Mouse (Mus musculus) limb, embryonic 10.5 days (tissue): Measurements from ENCODE around the gene Map6. TPM values are rescaled to one million over a fixed set of nuclear protein-coding genes. Genes with fewer than 3 reads are reported as not detected.

ENCODE experiments used
- DNase-seq: peaks from one replicate; pipeline ENCODE4 v3.0.0-alpha.2; 2017; ENCODE audit warnings: low spot score
- H3K27ac ChIP-seq: fragments of 300-500 bp; sonication (generic); 2 replicates; pipeline ENCODE4 v1.5.1; 2016; ENCODE audit warnings: mild to moderate bottlenecking
- H3K27me3 ChIP-seq: fragments of 300-500 bp; sonication (generic); 2 replicates; pipeline ENCODE4 v1.6.1; 2016; ENCODE audit warnings: low read depth, mild to moderate bottlenecking; ENCODE audit not compliant: poor library complexity, severe bottlenecking
- H3K36me3 ChIP-seq: fragments of 300-500 bp; sonication (generic); 2 replicates; pipeline ENCODE4 v1.6.1; 2016; ENCODE audit warnings: mild to moderate bottlenecking, moderate library complexity
- H3K4me1 ChIP-seq: fragments of 300-500 bp; sonication (generic); 2 replicates; pipeline ENCODE4 v1.6.1; 2016
- H3K4me3 ChIP-seq: fragments of 300-500 bp; sonication (generic); 2 replicates; pipeline ENCODE4 v1.5.1; 2016; ENCODE audit warnings: mild to moderate bottlenecking, moderate library complexity
- H3K9me3 ChIP-seq: fragments of 300-500 bp; sonication (generic); replicated peaks from 2 replicates; pipeline ENCODE4 v1.6.1; 2016; ENCODE audit warnings: mild to moderate bottlenecking
- WGBS: fragments of 180-500 bp; shearing (Covaris S2); methylation state at CpG from one replicate; pipeline ENCODE4 v1.1.7; 2016; 5-methylcytosine and 5-hydroxymethylcytosine counted together
- polyA plus RNA-seq: library from polyadenylated mRNA; unstranded; fragments of >200 nt; fragmentation: Nextera tagmentation; extraction: Ambion mirVana; gene quantifications from 2 replicates; pipeline ENCODE4 v1.2.1, GENCODE M21; 2016

Map6 gene
- polyA plus RNA-seq, 1 experiment from 2014 or later, result 5.4 TPM

DNA sequence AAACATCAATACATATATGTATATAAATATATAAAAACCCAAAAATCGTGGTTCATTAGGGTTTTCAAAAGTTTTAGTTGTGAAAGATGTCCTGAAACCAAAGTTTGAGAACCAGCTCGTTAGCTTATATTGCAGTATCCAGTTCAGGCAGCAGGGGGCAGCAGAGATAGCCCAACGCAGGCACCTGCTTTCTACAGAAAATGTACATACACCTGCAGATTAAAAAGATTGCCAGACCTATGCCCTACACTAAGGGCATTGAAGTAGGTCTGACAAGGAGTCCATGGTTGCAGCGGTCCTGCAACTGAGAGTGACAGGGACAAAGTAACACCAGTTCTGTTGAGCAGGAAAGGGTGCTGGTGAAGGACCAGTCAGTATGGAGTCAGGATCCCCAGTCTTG, 108.2 kb downstream of the Map6 start:
- Histone ChIP-seq H3K36me3 (no peaks in the 10 kb centered on the region), H3K27me3 (no peaks in the 10 kb centered on the region; the same call in 1 of the 2 replicates), H3K4me3 (no peak overlapping the region), H3K4me1 (peaks cover 6% of the 10 kb centered on the region), H3K9me3 (no peaks in the 10 kb centered on the region), H3K27ac (no peak overlapping the region)
- WGBS, result 9% methylated on average over 4 of the region's 4 CpGs
- peak; percentile 88 for DNase-seq

- H3K36me3 ChIP-seq, result no peaks in the 10 kb centered on the region
- DNase-seq, result no peak
- no peaks in the 10 kb centered on the region for H3K9me3 ChIP-seq
- peaks cover 40% of the 10 kb centered on the region for H3K4me1 ChIP-seq
- WGBS, result 61% methylated on average over 8 of the region's 8 CpGs
- no peak overlapping the region for H3K27ac ChIP-seq
- H3K27me3 ChIP-seq, result peaks cover 22% of the 10 kb centered on the region
- no peak overlapping the region for H3K4me3 ChIP-seq
Measured at GRCm38 (mm10) chr7:99378870-99379269, 111.6 kb downstream of the Map6 start.

DNA sequence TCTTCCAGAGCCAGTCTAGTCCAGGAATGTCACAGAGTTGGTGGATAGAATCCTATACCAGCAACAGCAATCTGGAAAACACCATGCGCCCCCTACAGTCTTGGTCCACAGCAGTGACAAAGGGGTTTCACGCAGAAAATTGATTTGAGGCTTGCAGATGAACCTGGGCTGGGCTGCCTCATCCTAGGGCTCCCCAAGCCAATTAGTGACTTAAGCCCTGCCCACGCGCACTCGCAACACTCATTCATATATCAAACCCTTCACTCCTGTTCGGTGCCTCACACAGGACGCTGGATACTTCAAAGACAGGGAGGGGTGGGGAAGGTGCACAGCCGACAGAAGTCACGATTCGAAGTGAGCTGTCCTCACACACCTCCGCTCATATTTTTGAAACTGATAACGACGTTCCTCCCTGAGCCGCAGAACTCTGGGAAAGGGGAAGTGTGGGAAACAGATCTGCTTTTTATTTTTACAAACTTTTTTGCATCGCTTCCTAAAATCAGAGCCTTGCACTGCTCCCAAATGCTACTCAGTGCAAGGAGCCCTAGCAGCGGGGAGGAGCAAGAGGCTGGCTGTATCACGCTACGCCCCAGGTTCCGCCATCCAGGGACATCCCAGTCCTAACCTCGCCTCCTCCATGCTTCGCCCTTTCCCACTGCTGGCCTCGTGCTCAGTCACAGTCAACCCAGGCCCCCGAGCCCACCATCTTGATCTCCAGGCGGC, 113.4 kb downstream of the Map6 start:
- peak; percentile 74 for DNase-seq
- Histone ChIP-seq H3K36me3 (no peaks in the 10 kb centered on the region), H3K4me3 (peak overlapping the region; percentile 69), H3K4me1 (peaks cover 54% of the 10 kb centered on the region), H3K9me3 (no peaks in the 10 kb centered on the region), H3K27me3 (peaks cover 23% of the 10 kb centered on the region), H3K27ac (peak overlapping the region; percentile 98)
- WGBS, result under 1% methylated on average over 24 of the region's 24 CpGs

DNA sequence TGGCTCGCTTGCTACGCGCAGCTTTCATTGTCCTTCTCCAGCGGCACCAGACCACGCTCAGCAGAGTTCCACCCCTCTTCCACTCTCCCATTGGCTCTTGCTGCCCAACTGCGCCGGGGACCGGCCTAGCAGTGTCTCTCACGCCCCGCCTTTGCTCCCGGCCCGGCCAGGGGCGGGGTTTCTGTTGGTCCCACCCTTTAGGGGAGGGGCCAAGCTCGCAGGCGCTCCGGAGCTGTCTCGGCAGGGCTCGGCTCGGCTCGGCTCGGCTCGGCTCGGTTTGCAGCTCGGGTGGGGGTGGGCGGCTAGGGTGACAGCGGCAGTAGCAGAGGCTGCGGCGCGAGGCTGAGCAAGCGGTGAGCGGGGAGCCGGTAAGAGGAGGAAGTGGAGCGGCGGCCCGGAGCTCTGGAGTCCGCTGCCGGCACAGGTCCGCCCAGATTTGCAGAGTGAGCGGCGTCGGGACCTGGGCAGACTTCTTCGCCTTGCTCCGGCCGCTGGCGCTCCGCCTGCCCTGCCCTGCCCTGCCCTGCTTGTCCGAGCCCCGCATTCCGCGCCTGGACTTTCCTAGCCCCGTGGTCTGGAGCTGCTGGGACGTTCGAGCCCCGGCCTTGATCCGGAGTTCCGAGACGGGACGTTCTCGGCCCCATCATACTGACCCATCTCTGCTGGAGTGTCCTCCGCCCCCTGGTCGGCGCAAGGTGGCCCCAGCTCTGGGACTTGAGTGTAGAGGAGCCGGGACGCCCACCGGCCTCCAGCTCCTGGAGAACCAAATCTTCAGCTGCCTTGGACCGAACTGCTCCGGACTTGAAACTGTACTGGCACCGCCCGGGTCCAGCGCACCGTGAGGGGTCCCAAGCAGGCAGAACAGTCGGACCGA, 114.2 kb downstream of the Map6 start, which contains the start of gene Gdpd5:
Gdpd5 (plus strand) TSS at position 201 of the 874 bp plus-strand sequence.
- peak within 1 kb of the TSS; percentile 69 for H3K4me3 ChIP-seq
- peaks cover 23% of the 10 kb centered on the region for H3K27me3 ChIP-seq
- peak; percentile 100 for DNase-seq
- H3K9me3 ChIP-seq, result no peaks in the 10 kb centered on the region
- H3K36me3 ChIP-seq, result no peaks in the 10 kb centered on the region
- H3K4me1 ChIP-seq, result peaks cover 62% of the 10 kb centered on the region
- H3K27ac ChIP-seq, result peak within 1 kb of the TSS; percentile 98
- under 1% methylated on average over 72 of the region's 73 CpGs for WGBS

DNA sequence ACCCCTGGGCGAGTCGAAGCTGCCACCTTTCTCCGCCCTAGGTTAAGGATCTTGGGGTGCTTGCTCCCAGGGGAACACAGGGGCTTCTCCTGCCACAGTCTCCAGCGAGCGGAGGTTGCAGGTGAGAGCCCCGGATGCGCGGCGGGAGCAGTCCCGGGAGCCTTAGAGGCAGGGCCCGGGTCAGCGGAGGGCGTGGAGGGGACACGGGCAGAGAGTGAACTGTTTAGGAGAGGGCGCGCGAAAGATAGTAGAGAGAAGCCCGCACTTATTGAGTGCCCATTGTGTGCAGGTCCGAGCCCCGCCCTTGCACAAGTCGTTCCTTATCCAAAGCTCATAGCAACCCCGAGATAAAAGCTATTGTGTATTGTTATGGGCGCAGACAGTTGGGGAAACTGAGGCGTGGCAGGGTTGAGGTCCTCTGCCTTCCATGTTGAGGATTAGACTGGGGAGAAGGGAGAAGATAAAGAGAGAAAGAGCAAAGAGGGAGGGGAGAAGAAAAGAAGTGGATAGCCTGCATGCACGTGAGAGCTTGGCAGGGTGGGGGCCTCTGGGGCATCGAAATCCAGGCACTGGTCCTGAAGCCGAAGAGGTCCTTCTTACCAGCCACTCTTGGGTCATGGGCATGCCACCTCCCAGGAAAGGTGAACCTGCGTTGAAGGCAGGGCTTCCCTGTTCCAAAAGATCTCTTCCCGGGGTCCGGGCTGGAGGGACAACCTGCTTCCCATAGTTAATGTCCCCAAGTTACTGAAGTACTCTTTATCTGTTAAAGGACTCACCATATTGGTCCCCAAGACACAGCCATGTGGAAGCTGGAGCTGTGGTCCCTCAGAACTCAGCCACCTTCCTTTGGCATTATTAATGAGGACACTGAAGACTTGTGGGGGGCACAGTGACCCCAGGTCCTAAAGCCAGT, 115.1 kb downstream of the Map6 start:
- H3K9me3 ChIP-seq, result no peaks in the 10 kb centered on the region
- H3K27ac ChIP-seq, result peak overlapping the region; percentile 98
- peaks cover 1% of the 10 kb centered on the region; the same call in 1 of the 2 replicates for H3K36me3 ChIP-seq
- H3K4me1 ChIP-seq, result peaks cover 68% of the 10 kb centered on the region
- peak overlapping the region; percentile 69 for H3K4me3 ChIP-seq
- no peak for DNase-seq
- 14% methylated on average over 30 of the region's 30 CpGs for WGBS
- peaks cover 23% of the 10 kb centered on the region for H3K27me3 ChIP-seq

DNA sequence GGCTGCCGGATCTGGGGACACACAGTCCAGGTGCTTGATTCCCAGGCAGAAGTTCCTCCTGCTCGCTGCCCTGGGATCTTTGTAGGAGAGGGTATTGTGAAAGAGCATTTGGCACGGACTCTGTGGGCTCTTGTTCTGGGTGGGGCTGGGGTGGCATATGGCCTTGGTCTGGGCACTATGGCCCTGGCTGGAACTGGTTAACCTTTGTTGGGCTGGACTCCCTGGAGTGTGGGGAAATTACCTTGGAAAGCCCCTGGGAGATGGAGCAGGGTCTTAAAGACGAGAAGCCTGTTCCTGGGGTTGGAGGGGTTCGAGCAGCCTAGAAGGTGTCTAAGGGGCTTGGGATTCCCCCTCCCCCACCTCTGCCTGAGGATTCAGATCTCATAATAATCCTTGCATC, 116.0 kb downstream of the Map6 start:
- H3K9me3 ChIP-seq, result no peaks in the 10 kb centered on the region
- peaks cover 23% of the 10 kb centered on the region for H3K27me3 ChIP-seq
- H3K4me1 ChIP-seq, result peaks cover 73% of the 10 kb centered on the region
- H3K36me3 ChIP-seq, result peaks cover 4% of the 10 kb centered on the region; the same call in 1 of the 2 replicates
- peak overlapping the region; percentile 69; the same call in 1 of the 2 replicates for H3K4me3 ChIP-seq
- WGBS, result 50% methylated on average over 5 of the region's 5 CpGs
- no peak for DNase-seq
- H3K27ac ChIP-seq, result peak overlapping the region; percentile 98; the same call in 1 of the 2 replicates

DNA sequence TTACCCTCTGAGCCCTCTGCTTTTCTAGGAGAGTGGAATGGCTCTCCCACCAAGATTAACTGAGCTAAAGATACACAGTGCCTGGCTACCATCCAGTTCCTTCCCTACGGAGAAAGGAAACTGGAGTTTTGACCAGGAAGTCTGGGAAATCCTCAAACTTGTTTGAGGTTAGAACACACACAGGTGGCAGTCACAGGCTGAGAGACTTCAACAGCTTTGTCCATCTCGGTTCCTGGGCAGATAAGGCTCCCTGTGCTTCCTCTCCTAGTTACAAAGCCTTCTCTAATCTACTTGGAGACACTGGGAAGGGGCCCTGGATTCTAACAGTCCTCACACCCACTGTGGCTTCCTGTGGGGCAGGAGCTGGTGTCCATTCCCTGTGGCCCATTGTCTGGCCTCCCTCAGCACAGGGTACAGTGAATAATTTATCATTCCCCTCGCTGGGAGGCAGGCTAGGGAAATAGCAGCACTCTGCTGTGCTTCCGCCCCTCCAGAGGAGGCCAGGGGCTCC, 116.9 kb downstream of the Map6 start:
- Histone ChIP-seq H3K27me3 (peaks cover 23% of the 10 kb centered on the region), H3K9me3 (no peaks in the 10 kb centered on the region), H3K4me1 (peaks cover 78% of the 10 kb centered on the region), H3K27ac (peak overlapping the region; percentile 75), H3K36me3 (peaks cover 4% of the 10 kb centered on the region; the same call in 1 of the 2 replicates), H3K4me3 (no peak overlapping the region)
- no peak for DNase-seq
- WGBS, result 33% methylated on average over 4 of the region's 4 CpGs

GRCm38 (mm10) chr7:99386030-99386429, 118.8 kb downstream of the Map6 start:
- H3K4me1 ChIP-seq, result peaks cover 84% of the 10 kb centered on the region
- H3K27me3 ChIP-seq, result peaks cover 23% of the 10 kb centered on the region
- no peak overlapping the region for H3K4me3 ChIP-seq
- peaks cover 4% of the 10 kb centered on the region; the same call in 1 of the 2 replicates for H3K36me3 ChIP-seq
- DNase-seq, result no peak
- no peaks in the 10 kb centered on the region for H3K9me3 ChIP-seq
- peak overlapping the region; percentile 34; the same call in 1 of the 2 replicates for H3K27ac ChIP-seq
- 46% methylated on average over 5 of the region's 5 CpGs for WGBS

Other genes starting within 250 kb of the Map6 start
- gene Uvrag, start 126.3 kb upstream of the Map6 start, polyA plus RNA-seq, result 10.5 and 12.0 TPM in 2 replicates
- 14.2 and 15.0 TPM in 2 replicates for gene Dgat2, start 84.7 kb upstream of the Map6 start, polyA plus RNA-seq
- 78.6 and 124 TPM in 2 replicates for gene Mogat2, start 28.8 kb upstream of the Map6 start, polyA plus RNA-seq
- gene Serpinh1, start 85.8 kb downstream of the Map6 start, polyA plus RNA-seq, result 1,171 and 1,177 TPM in 2 replicates
- gene Gdpd5, start 114.0 kb downstream of the Map6 start, polyA plus RNA-seq, result 9.9 and 12.3 TPM in 2 replicates
- 0.21 and 0.63 TPM in 2 replicates for gene Klhl35, start 198.6 kb downstream of the Map6 start, polyA plus RNA-seq
- gene Rps3, start 216.3 kb downstream of the Map6 start, polyA plus RNA-seq, result 745 and 824 TPM in 2 replicates